Mouse (Mus musculus): ENCODE measurements around the gene Arfrp1. TPM values are rescaled to one million over a fixed set of nuclear protein-coding genes. Genes with fewer than 3 reads are reported as not detected.

Arfrp1 gene
- total RNA-seq, 1 experiment from 2014 or later, result 82.5 TPM

Other genes with a start within 250 kb of the Arfrp1 start
- gene Kcnq2, start 230.1 kb downstream of the Arfrp1 start, total RNA-seq (2017), result 0.09 TPM in 1 of 2 replicates, not detected in the other
- gene Eef1a2, start 208.4 kb downstream of the Arfrp1 start, total RNA-seq (2017), result not detected in 2 replicates
- 70.0 and 92.5 TPM in 2 replicates for gene Ppdpf, start 178.2 kb downstream of the Arfrp1 start, total RNA-seq (2017)
- gene Ptk6, start 162.6 kb downstream of the Arfrp1 start, total RNA-seq (2017), result not detected in 2 replicates
- gene Srms, start 152.2 kb downstream of the Arfrp1 start, total RNA-seq (2017), result not detected in 2 replicates
- gene Fndc11, start 145.4 kb downstream of the Arfrp1 start, total RNA-seq (2017), result not detected in 2 replicates
- 5.5 and 7.1 TPM in 2 replicates for gene Helz2, start 123.4 kb downstream of the Arfrp1 start, total RNA-seq (2017)
- 8.3 and 19.7 TPM in 2 replicates for gene Gmeb2, start 77.4 kb downstream of the Arfrp1 start, total RNA-seq (2017)
- gene Stmn3, start 50.9 kb downstream of the Arfrp1 start, total RNA-seq (2017), result not detected in 2 replicates
- gene Rtel1, start 45.7 kb downstream of the Arfrp1 start, total RNA-seq (2017), result 43.2 and 54.8 TPM in 2 replicates
- gene Zgpat, start 476 bp downstream of the Arfrp1 start, total RNA-seq (2017), result 34.4 and 38.0 TPM in 2 replicates
- 9.2 and 30.3 TPM in 2 replicates for gene Lime1, start 14.7 kb upstream of the Arfrp1 start, total RNA-seq (2017)
- 7.5 and 8.9 TPM in 2 replicates for gene Zbtb46, start 94.0 kb upstream of the Arfrp1 start, total RNA-seq (2017)
- gene Abhd16b, start 127.8 kb upstream of the Arfrp1 start, total RNA-seq (2017), result not detected in 2 replicates
- 148 and 155 TPM in 2 replicates for gene Tpd52l2, start 131.7 kb upstream of the Arfrp1 start, total RNA-seq (2017)
- gene Dnajc5, start 155.1 kb upstream of the Arfrp1 start, total RNA-seq (2017), result 30.1 and 31.7 TPM in 2 replicates
- gene Uckl1, start 219.5 kb upstream of the Arfrp1 start, total RNA-seq (2017), result 50.7 and 75.4 TPM in 2 replicates
- gene Prpf6, start 226.5 kb upstream of the Arfrp1 start, total RNA-seq (2017), result 79.0 and 94.9 TPM in 2 replicates
- gene Zfp512b, start 227.4 kb upstream of the Arfrp1 start, total RNA-seq (2017), result 16.3 and 26.4 TPM in 2 replicates
- 0.87 and 1.8 TPM in 2 replicates for gene Samd10, start 233.8 kb upstream of the Arfrp1 start, total RNA-seq (2017)

All from common myeloid progenitor, adult 5-6 weeks (primary cell).